Mouse (Mus musculus): ENCODE data around the gene Sidt2. TPM values are rescaled to one million over a fixed set of nuclear protein-coding genes. Genes with fewer than 3 reads are reported as not detected.

Gene Sidt2
- 105 and 140 TPM in 2 replicates for total RNA-seq (2017)

GRCm38 (mm10) chr9:45955107-45955963, at the start of gene Sidt2:
TSS of gene Sidt2 (minus strand) at chr9:45955258.
- ATAC-seq (ENCODE audit: extremely low read depth, insufficient number of reproducible peaks, low FRiP score, poor library complexity, severe bottlenecking), result peak; percentile 76

GRCm38 (mm10) chr9:46004529-46004928, 49.5 kb upstream of the Sidt2 start:
- ATAC-seq (ENCODE audit: extremely low read depth, insufficient number of reproducible peaks, low FRiP score, poor library complexity, severe bottlenecking), result no peak

GRCm38 (mm10) chr9:46003729-46004128, 48.7 kb upstream of the Sidt2 start:
- ATAC-seq (ENCODE audit: extremely low read depth, insufficient number of reproducible peaks, low FRiP score, poor library complexity, severe bottlenecking), result 0 out of 2 replicates have a peak, but pooled peaks have one; percentile 39

- no peak for ATAC-seq (ENCODE audit: extremely low read depth, insufficient number of reproducible peaks, low FRiP score, poor library complexity, severe bottlenecking)
Observed at GRCm38 (mm10) chr9:45999009-45999408, 44.0 kb upstream of the Sidt2 start.

- ATAC-seq (ENCODE audit: extremely low read depth, insufficient number of reproducible peaks, low FRiP score, poor library complexity, severe bottlenecking), result no peak
Observed at GRCm38 (mm10) chr9:45985229-45985567, 30.1 kb upstream of the Sidt2 start.

- ATAC-seq (ENCODE audit: extremely low read depth, insufficient number of reproducible peaks, low FRiP score, poor library complexity, severe bottlenecking), result peak; percentile 87
Observed at GRCm38 (mm10) chr9:45984409-45985228, 29.6 kb upstream of the Sidt2 start.

- ATAC-seq (ENCODE audit: extremely low read depth, insufficient number of reproducible peaks, low FRiP score, poor library complexity, severe bottlenecking), result no peak
Observed at GRCm38 (mm10) chr9:45983676-45984408, 28.8 kb upstream of the Sidt2 start.

GRCm38 (mm10) chr9:45981331-45981730, 26.3 kb upstream of the Sidt2 start:
- no peak for ATAC-seq (ENCODE audit: extremely low read depth, insufficient number of reproducible peaks, low FRiP score, poor library complexity, severe bottlenecking)

GRCm38 (mm10) chr9:45980611-45981010, 25.6 kb upstream of the Sidt2 start:
- ATAC-seq (ENCODE audit: extremely low read depth, insufficient number of reproducible peaks, low FRiP score, poor library complexity, severe bottlenecking), result no peak

GRCm38 (mm10) chr9:45979778-45980177, 24.7 kb upstream of the Sidt2 start:
- ATAC-seq (ENCODE audit: extremely low read depth, insufficient number of reproducible peaks, low FRiP score, poor library complexity, severe bottlenecking), result no peak

- ATAC-seq (ENCODE audit: extremely low read depth, insufficient number of reproducible peaks, low FRiP score, poor library complexity, severe bottlenecking), result no peak
Observed at GRCm38 (mm10) chr9:45976884-45977283, 21.8 kb upstream of the Sidt2 start.

- no peak for ATAC-seq (ENCODE audit: extremely low read depth, insufficient number of reproducible peaks, low FRiP score, poor library complexity, severe bottlenecking)
Observed at GRCm38 (mm10) chr9:45963577-45963976, 8.5 kb upstream of the Sidt2 start.

GRCm38 (mm10) chr9:45961855-45962254, 6.8 kb upstream of the Sidt2 start:
- no peak for ATAC-seq (ENCODE audit: extremely low read depth, insufficient number of reproducible peaks, low FRiP score, poor library complexity, severe bottlenecking)

GRCm38 (mm10) chr9:45959661-45960060, 4.6 kb upstream of the Sidt2 start:
- ATAC-seq (ENCODE audit: extremely low read depth, insufficient number of reproducible peaks, low FRiP score, poor library complexity, severe bottlenecking), result peak; percentile 71

GRCm38 (mm10) chr9:45958851-45959250, 3.8 kb upstream of the Sidt2 start:
- ATAC-seq (ENCODE audit: extremely low read depth, insufficient number of reproducible peaks, low FRiP score, poor library complexity, severe bottlenecking), result no peak

- no peak for ATAC-seq (ENCODE audit: extremely low read depth, insufficient number of reproducible peaks, low FRiP score, poor library complexity, severe bottlenecking)
Observed at GRCm38 (mm10) chr9:45958023-45958670, 3.1 kb upstream of the Sidt2 start.

- ATAC-seq (ENCODE audit: extremely low read depth, insufficient number of reproducible peaks, low FRiP score, poor library complexity, severe bottlenecking), result peak; percentile 28; the same call in 1 of the 2 replicates
Observed at GRCm38 (mm10) chr9:45954294-45955106, 558 bp downstream of the Sidt2 start.
